Mouse (Mus musculus) thymus, adult 2 months (tissue): ENCODE measurements around the gene Tgm7.

Experiments used
- CTCF ChIP-seq: fragments of 200-500 bp; IDR thresholded peaks from 2 replicates; pipeline ENCODE4 v1.5.1; 2012; ENCODE audit warnings: mild to moderate bottlenecking, control low read depth, low read length, moderate library complexity, borderline replicate concordance; ENCODE audit not compliant: control insufficient read depth, poor library complexity, insufficient read depth; ENCODE audit errors: extremely low read depth
- POLR2A ChIP-seq: fragments of 200-500 bp; IDR thresholded peaks from 2 replicates; pipeline ENCODE4 v1.6.1; 2012; ENCODE audit warnings: mild to moderate bottlenecking, low read length, control low read depth, moderate library complexity; ENCODE audit not compliant: control insufficient read depth, poor library complexity, insufficient read depth; ENCODE audit errors: extremely low read depth

DNA sequence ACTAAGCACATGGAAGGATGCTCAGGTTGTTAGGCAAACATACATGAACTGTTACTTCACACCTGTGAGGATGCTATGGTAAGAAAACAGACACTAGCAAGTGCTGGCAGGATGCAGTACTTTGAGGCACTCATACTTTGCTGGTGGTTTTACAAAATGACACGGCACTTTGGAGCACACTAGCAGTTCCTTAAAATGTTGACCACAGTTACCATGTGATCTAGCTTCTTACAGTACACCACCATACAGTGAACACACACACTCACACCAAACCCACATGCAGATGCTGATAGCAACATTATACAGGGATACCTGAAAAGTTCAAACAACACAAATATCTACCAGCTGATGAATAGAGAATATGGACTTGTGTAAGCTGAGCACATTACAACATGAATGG, 27.0 kb downstream of the Tgm7 start:
- TF ChIP-seq CTCF (no peak), POLR2A (no peak)
